Mouse (Mus musculus) kidney, adult 2 months (tissue): ENCODE results near the gene Dtx1.

ENCODE experiments used
- CTCF ChIP-seq: fragments of 200-500 bp; conservative IDR thresholded peaks from 2 replicates; pipeline ENCODE4 v1.5.1; 2011; ENCODE audit warnings: low read depth, mild to moderate bottlenecking, control low read depth, low read length, moderate library complexity, mixed read lengths; ENCODE audit not compliant: insufficient read depth, insufficient read length
- POLR2A ChIP-seq: fragments of 200-500 bp; IDR thresholded peaks from one replicate; pipeline ENCODE4 v1.6.1; 2011; ENCODE audit warnings: low read depth, low read length, control low read depth

- no peak for TF ChIP-seq POLR2A
- TF ChIP-seq CTCF: no peak
Measured at GRCm38 (mm10) chr5:120693931-120694694, 17.6 kb downstream of the Dtx1 start.
